Mouse (Mus musculus): Measurements from ENCODE around the gene Myh13.

Myh13 gene

DNA sequence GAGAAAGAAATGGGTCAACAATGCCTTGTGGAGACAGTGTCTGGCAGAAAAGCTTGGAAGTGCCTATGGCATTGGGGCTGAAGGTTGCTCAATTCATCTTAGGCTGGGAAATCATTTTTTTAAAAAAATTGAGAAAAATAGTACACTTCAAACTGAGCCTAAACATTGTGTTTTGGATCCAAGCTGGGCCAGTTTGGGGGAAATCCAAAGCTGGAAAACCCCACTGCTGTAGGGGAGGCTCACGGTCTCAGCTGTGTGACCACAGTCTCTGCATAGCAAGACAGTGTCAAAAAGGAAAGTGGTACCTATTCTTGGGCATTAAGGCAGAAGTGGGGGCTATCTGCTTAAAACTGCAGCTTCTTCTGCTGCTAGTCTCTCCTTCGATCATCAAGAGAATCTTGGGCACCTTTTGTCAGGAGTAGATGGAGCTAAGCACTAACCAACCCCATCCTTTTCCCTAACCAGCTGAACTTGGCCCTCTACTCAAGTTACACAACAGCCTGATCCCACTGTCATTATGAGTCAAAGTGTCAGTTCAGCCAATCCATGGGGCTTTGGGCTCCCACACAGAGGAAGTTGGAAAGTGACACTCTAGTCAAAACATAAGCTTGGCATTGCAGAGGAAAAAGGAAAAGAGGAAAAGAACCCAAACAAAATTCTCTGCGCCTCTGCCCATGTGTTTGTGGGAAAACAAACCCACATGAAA is 69.4 kb downstream of the Myh13 start:
- DNase-seq (ENCODE audit: low spot score in 2 of 2), result no peak

DNA sequence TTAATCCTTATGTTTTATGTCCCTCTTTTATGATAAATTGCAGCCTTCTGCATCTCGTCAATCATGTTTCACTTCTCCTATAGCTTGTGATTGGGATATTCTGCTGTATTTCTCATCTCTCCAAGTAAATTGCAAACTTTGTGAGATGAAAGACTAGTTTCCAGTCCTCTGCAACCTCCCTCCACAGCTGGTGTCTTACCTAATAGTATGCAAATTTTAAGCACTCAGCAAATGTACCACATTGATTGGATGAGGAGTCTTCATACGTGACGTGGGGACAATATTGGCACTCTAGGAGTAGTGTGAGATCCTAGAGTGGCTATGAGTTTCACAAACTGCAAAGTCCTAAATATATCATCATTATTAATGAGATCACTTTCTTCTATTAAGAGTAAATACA is 70.9 kb downstream of the Myh13 start:
- DNase-seq (ENCODE audit: low spot score in 2 of 2), result no peak

- DNase-seq (ENCODE audit: low spot score in 2 of 2), result no peak
Measured at GRCm38 (mm10) chr11:67400956-67401355, 79.5 kb downstream of the Myh13 start.

- DNase-seq (ENCODE audit: low spot score in 2 of 2), result no peak
Measured at GRCm38 (mm10) chr11:67414346-67414940, 93.0 kb downstream of the Myh13 start.
